Mouse (Mus musculus) forebrain, embryonic 12.5 days (tissue): ENCODE measurements around the gene Fkbp3. TPM values are rescaled to one million over a fixed set of nuclear protein-coding genes. Genes with fewer than 3 reads are reported as not detected.

Experiments
- polyA plus RNA-seq: library from polyadenylated mRNA; unstranded; fragments of >200 nt; fragmentation: Nextera tagmentation; extraction: Ambion mirVana; gene quantifications from 2 replicates; pipeline ENCODE4 v1.2.1, GENCODE M21; 2016

The Fkbp3 gene
- polyA plus RNA-seq, 1 experiment from 2014 or later: 660 TPM

Other genes starting within 250 kb of the Fkbp3 start
- gene Gm527, start 156.1 kb downstream of the Fkbp3 start, polyA plus RNA-seq: 2.7 and 3.4 TPM in 2 replicates
- gene Klhl28, start 108.5 kb downstream of the Fkbp3 start, polyA plus RNA-seq: 17.6 and 19.9 TPM in 2 replicates
- 31.4 and 32.4 TPM in 2 replicates for gene Togaram1, start 108.2 kb downstream of the Fkbp3 start, polyA plus RNA-seq
- gene Prpf39, start 37.7 kb downstream of the Fkbp3 start, polyA plus RNA-seq: 69.4 and 71.1 TPM in 2 replicates
- 15.4 and 17.5 TPM in 2 replicates for gene Fancm, start 1.6 kb upstream of the Fkbp3 start, polyA plus RNA-seq
- 83.4 and 87.2 TPM in 2 replicates for gene Mis18bp1, start 98.6 kb upstream of the Fkbp3 start, polyA plus RNA-seq
- not detected in 2 replicates for gene Wdr20rt, start 151.5 kb upstream of the Fkbp3 start, polyA plus RNA-seq